Mouse (Mus musculus): ENCODE measurements around the gene Os9. TPM values are rescaled to one million over a fixed set of nuclear protein-coding genes. Genes with fewer than 3 reads are reported as not detected.
A peak's percentile ranks its signal among the peaks of the same experiment; 100 is the strongest.

Os9 gene
- total and polyA plus RNA-seq, 2 experiments from 2014 or later: 119 to 122 TPM

DNA sequence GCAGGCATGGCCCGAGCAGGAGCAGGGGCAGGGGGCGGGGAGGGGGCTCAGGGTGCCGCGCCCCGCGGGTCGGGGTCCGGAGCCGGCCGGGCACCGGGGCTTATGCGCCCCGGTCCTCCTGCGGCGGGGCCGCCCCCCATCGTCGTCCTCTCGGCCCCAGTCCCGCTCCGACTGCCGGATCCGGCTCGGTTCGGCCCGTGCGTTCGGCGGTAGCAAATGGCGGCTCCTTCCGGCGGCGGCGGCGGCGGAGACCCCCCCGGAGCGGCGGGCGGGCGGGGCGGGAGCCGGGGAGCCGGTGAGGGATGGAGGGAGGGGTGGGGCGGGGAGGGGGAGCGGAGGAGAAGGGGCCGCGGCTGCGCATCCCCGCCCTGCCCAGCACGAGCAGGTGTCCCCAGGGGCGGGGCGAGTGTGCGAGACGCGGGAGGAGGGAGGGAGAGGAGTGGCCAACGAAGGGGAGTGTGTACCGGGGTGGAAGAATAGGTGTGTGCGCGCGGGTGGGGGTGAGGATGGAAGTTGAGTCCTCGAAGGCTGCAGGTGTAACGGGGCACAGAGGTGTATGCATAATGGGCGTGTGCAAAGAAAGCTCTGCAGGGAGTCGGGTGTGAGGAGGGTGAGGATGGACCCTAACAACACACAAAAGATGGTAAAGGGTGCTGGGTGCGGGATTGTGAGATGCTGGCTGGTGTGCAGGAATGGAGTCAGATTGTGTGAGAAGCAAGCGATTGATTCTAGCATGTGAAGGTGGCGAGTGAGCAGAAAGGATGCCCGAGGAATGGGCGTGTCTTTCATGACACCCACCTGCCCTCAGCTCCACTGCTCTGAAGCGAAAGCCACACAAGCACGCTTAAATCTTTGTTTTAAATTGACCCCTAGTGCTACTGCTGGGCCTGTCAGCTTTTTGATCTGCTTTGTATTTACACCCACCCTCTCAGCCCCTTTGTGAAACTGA lies 60.7 kb downstream of the Os9 start, which contains the start of gene March9:
TSS of gene March9 (minus strand) at position 217 of the 949 bp plus-strand sequence.
- TF ChIP-seq CTCF (IDR thresholded peaks at IDR 0.05; ENCODE audit: low read depth): no peak
- Histone ChIP-seq H3K4me1 (ENCODE audit: insufficient read depth) (peaks cover 20% of the 10 kb centered on the region), H3K9me3 (ENCODE audit: low read length) (no peaks in the 10 kb centered on the region), H3K27ac (ENCODE audit: low read depth, low read length) (peak within 1 kb of the TSS; percentile 96), H3K4me3 (ENCODE audit: low read depth, low read length) (peak within 1 kb of the TSS; percentile 88), H3K9ac (peak within 1 kb of the TSS; percentile 96), H3K4me2 (ENCODE audit: low read depth) (peak within 1 kb of the TSS; percentile 88), H3K27me3 (ENCODE audit: insufficient read depth, low read length) (no peaks in the 10 kb centered on the region), H3K36me3 (ENCODE audit: insufficient read depth) (peaks cover 33% of the 10 kb centered on the region)
- ATAC-seq: peak; percentile 55
- DNase-seq: peak; percentile 91
- 1% methylated on average over 63 of the region's 72 CpGs for WGBS

DNA sequence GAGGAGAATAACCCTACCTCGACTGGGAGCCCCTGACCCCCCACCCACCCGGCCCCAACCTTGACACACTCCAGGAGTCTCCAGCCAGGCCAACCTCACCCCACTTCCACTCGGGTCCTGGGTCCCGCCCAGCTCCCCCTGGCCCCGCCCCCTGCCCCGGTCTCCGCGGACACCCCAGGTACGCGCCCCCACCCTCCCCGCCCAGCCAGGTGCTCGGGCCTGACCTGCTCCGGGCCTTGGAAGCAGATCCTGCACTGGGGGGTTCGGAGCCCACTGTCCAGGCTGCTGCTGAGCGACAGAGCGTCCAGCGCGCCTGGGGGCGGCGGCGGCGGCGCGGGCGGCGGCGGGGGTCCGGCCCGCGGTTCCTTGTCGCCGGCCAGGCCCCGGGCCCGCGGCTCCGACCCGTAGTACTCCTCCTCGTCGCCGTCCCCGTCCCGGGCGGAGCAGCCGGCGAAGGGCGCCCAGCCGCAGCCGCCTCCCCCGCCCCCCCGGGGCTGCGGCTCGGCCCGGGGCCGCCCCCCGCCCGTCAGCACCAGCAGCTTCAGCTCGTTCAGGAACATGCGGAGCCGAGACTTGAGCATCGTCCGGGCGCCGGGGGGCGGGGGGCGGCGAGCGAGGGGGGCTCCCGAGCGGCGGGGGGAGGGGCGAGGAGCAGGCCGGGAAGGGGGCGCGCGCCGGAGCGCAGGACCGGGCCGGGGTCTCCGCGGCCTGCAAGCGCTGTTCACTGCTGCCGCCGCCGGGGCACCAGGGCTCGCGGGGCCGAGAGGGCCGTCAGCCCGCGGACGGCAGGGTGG lies 61.6 kb downstream of the Os9 start:
- peaks cover 36% of the 10 kb centered on the region for H3K36me3 ChIP-seq (ENCODE audit: insufficient read depth)
- DNase-seq (peak; percentile 56), ATAC-seq (0 out of 2 replicates have a peak, but pooled peaks have one; percentile 0)
- TF ChIP-seq CTCF (IDR thresholded peaks at IDR 0.05; ENCODE audit: low read depth): no peak
- H3K4me3 ChIP-seq (ENCODE audit: low read depth, low read length): peak overlapping the region; percentile 88
- H3K4me1 ChIP-seq (ENCODE audit: insufficient read depth): peaks cover 14% of the 10 kb centered on the region
- peak overlapping the region; percentile 96 for H3K27ac ChIP-seq (ENCODE audit: low read depth, low read length)
- no peaks in the 10 kb centered on the region for H3K9me3 ChIP-seq (ENCODE audit: low read length)
- peak overlapping the region; percentile 88 for H3K4me2 ChIP-seq (ENCODE audit: low read depth)
- WGBS: 7% methylated on average over 35 of the region's 92 CpGs
- H3K9ac ChIP-seq: peak overlapping the region; percentile 96
- no peaks in the 10 kb centered on the region for H3K27me3 ChIP-seq (ENCODE audit: insufficient read depth, low read length)

- ATAC-seq: no peak
- Histone ChIP-seq H3K27me3 (ENCODE audit: insufficient read depth, low read length) (no peaks in the 10 kb centered on the region), H3K36me3 (ENCODE audit: insufficient read depth) (peaks cover 42% of the 10 kb centered on the region), H3K27ac (ENCODE audit: low read depth, low read length) (peak overlapping the region; percentile 96; the same call in 1 of the 2 replicates), H3K4me1 (ENCODE audit: insufficient read depth) (peaks cover 14% of the 10 kb centered on the region), H3K9ac (peak overlapping the region; percentile 96), H3K4me3 (ENCODE audit: low read depth, low read length) (peak overlapping the region; percentile 88), H3K4me2 (ENCODE audit: low read depth) (peak overlapping the region; percentile 88), H3K9me3 (ENCODE audit: low read length) (no peaks in the 10 kb centered on the region)
- TF ChIP-seq CTCF (IDR thresholded peaks at IDR 0.05; ENCODE audit: low read depth): no peak
- no peak for DNase-seq
- WGBS: 3% methylated on average over 8 of the region's 8 CpGs
Measured at GRCm38 (mm10) chr10:127058708-127059107, 62.2 kb downstream of the Os9 start.

GRCm38 (mm10) chr10:127058161-127058560 lies 62.8 kb downstream of the Os9 start:
- peak overlapping the region; percentile 88 for H3K4me3 ChIP-seq (ENCODE audit: low read depth, low read length)
- peak; percentile 80 for DNase-seq
- 3% methylated on average over 9 of the region's 9 CpGs for WGBS
- H3K27me3 ChIP-seq (ENCODE audit: insufficient read depth, low read length): no peaks in the 10 kb centered on the region
- H3K27ac ChIP-seq (ENCODE audit: low read depth, low read length): no peak overlapping the region
- H3K9ac ChIP-seq: peak overlapping the region; percentile 96; the same call in 1 of the 2 replicates
- peaks cover 43% of the 10 kb centered on the region for H3K36me3 ChIP-seq (ENCODE audit: insufficient read depth)
- ATAC-seq: peak; percentile 26
- peaks cover 14% of the 10 kb centered on the region for H3K4me1 ChIP-seq (ENCODE audit: insufficient read depth)
- no peaks in the 10 kb centered on the region for H3K9me3 ChIP-seq (ENCODE audit: low read length)
- peak; percentile 92 for TF ChIP-seq CTCF (IDR thresholded peaks at IDR 0.05; ENCODE audit: low read depth)
- H3K4me2 ChIP-seq (ENCODE audit: low read depth): peak overlapping the region; percentile 88

GRCm38 (mm10) chr10:127056490-127056889 lies 64.4 kb downstream of the Os9 start:
- no peak overlapping the region for H3K27ac ChIP-seq (ENCODE audit: low read depth, low read length)
- ATAC-seq: no peak
- peaks cover 46% of the 10 kb centered on the region for H3K36me3 ChIP-seq (ENCODE audit: insufficient read depth)
- H3K9me3 ChIP-seq (ENCODE audit: low read length): no peaks in the 10 kb centered on the region
- H3K4me3 ChIP-seq (ENCODE audit: low read depth, low read length): no peak overlapping the region
- TF ChIP-seq CTCF (IDR thresholded peaks at IDR 0.05; ENCODE audit: low read depth): no peak
- WGBS: 90% methylated on average over 20 of the region's 20 CpGs
- H3K27me3 ChIP-seq (ENCODE audit: insufficient read depth, low read length): no peaks in the 10 kb centered on the region
- H3K9ac ChIP-seq: no peak overlapping the region
- no peak overlapping the region for H3K4me2 ChIP-seq (ENCODE audit: low read depth)
- 0 out of 2 replicates have a peak, but pooled peaks cover 7% of the 10 kb centered on the region for H3K4me1 ChIP-seq (ENCODE audit: insufficient read depth)
- no peak for DNase-seq

DNA sequence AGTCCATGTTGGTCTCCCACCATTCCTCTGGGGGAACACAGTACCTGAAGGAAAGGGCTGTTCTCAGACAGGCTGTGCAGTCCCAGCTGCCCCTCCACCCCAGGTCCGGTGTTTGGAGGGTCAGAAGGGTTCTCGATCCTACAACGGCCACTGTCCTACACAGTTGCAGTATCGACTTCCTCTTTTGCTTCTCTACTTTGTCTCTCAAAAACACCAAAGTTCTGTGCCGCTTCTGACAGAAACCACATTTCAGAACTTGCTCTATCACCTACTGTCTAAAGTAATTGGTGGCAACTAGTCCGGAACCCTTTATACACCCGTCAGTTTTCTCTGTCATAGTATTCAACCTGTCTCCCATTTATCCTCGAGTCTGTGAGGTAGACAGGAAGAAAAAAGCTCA lies 65.5 kb downstream of the Os9 start:
- Histone ChIP-seq H3K36me3 (ENCODE audit: insufficient read depth) (peaks cover 46% of the 10 kb centered on the region), H3K9me3 (ENCODE audit: low read length) (no peaks in the 10 kb centered on the region), H3K4me3 (ENCODE audit: low read depth, low read length) (no peak overlapping the region), H3K4me2 (ENCODE audit: low read depth) (no peak overlapping the region), H3K4me1 (ENCODE audit: insufficient read depth) (0 out of 2 replicates have a peak, but pooled peaks cover 7% of the 10 kb centered on the region), H3K27ac (ENCODE audit: low read depth, low read length) (no peak overlapping the region), H3K9ac (no peak overlapping the region), H3K27me3 (ENCODE audit: insufficient read depth, low read length) (peaks cover 5% of the 10 kb centered on the region)
- no peak for TF ChIP-seq CTCF (IDR thresholded peaks at IDR 0.05; ENCODE audit: low read depth)
- ATAC-seq: no peak
- DNase-seq: no peak
- 93% methylated on average over 8 of the region's 8 CpGs for WGBS
